Mouse (Mus musculus): ENCODE measurements around the gene Wbp1l. TPM values are rescaled to one million over a fixed set of nuclear protein-coding genes. Genes with fewer than 3 reads are reported as not detected.

Wbp1l gene
- total and polyA plus RNA-seq, 2 experiments from 2014 or later = 27.1 to 44.8 TPM

DNA sequence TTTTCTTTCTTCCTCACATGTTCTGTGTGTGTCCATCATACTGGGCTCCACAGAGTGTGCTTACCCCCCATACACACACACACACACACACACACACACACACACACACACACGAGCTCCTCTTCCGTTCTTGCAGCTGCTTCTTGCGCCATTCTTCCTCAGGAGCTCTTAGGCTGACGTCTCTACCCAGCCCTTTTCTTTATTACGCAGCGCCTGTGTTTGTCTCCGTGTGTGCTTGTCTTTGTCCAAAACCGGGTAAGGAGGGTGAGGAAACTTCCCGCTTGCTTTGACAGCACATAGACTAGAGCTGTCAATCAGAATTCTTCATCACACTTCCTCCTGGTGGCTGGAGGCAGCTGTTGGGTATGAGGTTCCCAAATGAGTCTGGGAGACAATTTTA lies 19.4 kb downstream of the Wbp1l start:
- ATAC-seq (ENCODE audit: low FRiP score) (no peak), DNase-seq (ENCODE audit: low spot score) (no peak)
- Histone ChIP-seq H3K9ac (replicated peaks; ENCODE audit: low read length, poor library complexity, severe bottlenecking) (no peak overlapping the region), H3K27ac (ENCODE audit: low read depth, low read length) (0 out of 2 replicates have a peak overlapping the region, but pooled peaks have one; percentile 2), H3K9me3 (ENCODE audit: low read length) (no peaks in the 10 kb centered on the region), H3K4me3 (ENCODE audit: low read depth, low read length) (no peak overlapping the region), H3K27me3 (ENCODE audit: insufficient read depth, low read length) (no peaks in the 10 kb centered on the region), H3K4me2 (ENCODE audit: low read depth, low read length, poor library complexity, severe bottlenecking) (no peak overlapping the region), H3K36me3 (ENCODE audit: insufficient read depth, low read length) (no peaks in the 10 kb centered on the region; the same call in 1 of the 2 replicates), H3K4me1 (ENCODE audit: insufficient read depth, low read length) (peaks cover 14% of the 10 kb centered on the region; the same call in 1 of the 2 replicates)
- 42% methylated on average over 9 of the region's 9 CpGs for WGBS
- no peak for TF ChIP-seq CTCF (IDR thresholded peaks at IDR 0.05)

DNA sequence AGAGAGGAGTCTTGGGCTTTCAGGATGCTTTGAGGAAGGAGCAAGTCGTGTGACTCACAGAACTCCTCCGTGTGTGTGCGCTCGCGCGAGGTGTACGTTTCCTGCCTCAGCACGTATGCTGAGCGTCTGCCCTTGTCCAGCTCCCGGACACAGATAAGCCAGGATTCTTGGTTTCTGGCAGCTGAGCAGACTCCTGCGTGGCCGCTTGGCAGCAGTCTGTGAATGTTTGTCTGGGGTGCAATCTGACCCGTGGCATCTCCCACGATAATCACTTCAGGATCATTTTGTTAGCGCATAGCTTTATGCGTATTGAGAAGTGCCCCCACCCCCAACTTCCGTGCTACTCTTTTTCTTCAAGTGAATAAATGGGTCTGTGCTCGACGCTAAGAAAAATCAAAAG lies 20.1 kb downstream of the Wbp1l start:
- DNase-seq (ENCODE audit: low spot score) (peak; percentile 25), ATAC-seq (ENCODE audit: low FRiP score) (no peak)
- no peak for TF ChIP-seq CTCF (IDR thresholded peaks at IDR 0.05)
- Histone ChIP-seq H3K27ac (ENCODE audit: low read depth, low read length) (0 out of 2 replicates have a peak overlapping the region, but pooled peaks have one; percentile 2), H3K4me3 (ENCODE audit: low read depth, low read length) (no peak overlapping the region), H3K27me3 (ENCODE audit: insufficient read depth, low read length) (no peaks in the 10 kb centered on the region), H3K36me3 (ENCODE audit: insufficient read depth, low read length) (no peaks in the 10 kb centered on the region; the same call in 1 of the 2 replicates), H3K9ac (replicated peaks; ENCODE audit: low read length, poor library complexity, severe bottlenecking) (no peak overlapping the region), H3K4me2 (ENCODE audit: low read depth, low read length, poor library complexity, severe bottlenecking) (no peak overlapping the region), H3K4me1 (ENCODE audit: insufficient read depth, low read length) (peaks cover 20% of the 10 kb centered on the region; the same call in 1 of the 2 replicates), H3K9me3 (ENCODE audit: low read length) (no peaks in the 10 kb centered on the region)
- 68% methylated on average over 19 of the region's 19 CpGs for WGBS

DNA sequence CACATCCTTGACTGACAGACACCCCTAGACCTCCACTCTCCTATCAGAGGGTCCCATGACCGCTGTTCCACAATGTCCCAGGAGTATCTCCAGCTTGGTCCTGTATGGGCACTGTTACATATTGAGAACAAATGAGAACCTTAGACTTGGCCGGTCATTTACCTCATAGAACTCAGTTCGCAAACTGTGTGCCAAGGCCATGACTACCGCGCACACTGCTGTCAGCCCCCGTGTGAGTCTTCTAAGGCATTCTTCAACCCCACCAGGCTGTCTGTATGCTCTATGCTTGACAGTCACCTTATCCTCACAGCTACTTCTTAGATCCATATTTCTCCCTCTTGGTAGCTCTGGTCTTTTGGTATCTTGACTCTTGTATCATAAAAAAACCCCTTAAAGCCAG lies 20.6 kb downstream of the Wbp1l start:
- DNase-seq (ENCODE audit: low spot score) = no peak
- Histone ChIP-seq H3K9ac (replicated peaks; ENCODE audit: low read length, poor library complexity, severe bottlenecking) (no peak overlapping the region), H3K4me2 (ENCODE audit: low read depth, low read length, poor library complexity, severe bottlenecking) (no peak overlapping the region), H3K4me3 (ENCODE audit: low read depth, low read length) (no peak overlapping the region), H3K4me1 (ENCODE audit: insufficient read depth, low read length) (peaks cover 20% of the 10 kb centered on the region; the same call in 1 of the 2 replicates), H3K27me3 (ENCODE audit: insufficient read depth, low read length) (no peaks in the 10 kb centered on the region), H3K9me3 (ENCODE audit: low read length) (no peaks in the 10 kb centered on the region), H3K36me3 (ENCODE audit: insufficient read depth, low read length) (no peaks in the 10 kb centered on the region), H3K27ac (ENCODE audit: low read depth, low read length) (no peak overlapping the region)
- no peak for ATAC-seq (ENCODE audit: low FRiP score)
- TF ChIP-seq CTCF (IDR thresholded peaks at IDR 0.05) = no peak
- WGBS = 90% methylated on average over 6 of the region's 6 CpGs

GRCm38 (mm10) chr19:46620016-46620808 lies 21.3 kb downstream of the Wbp1l start:
- no peaks in the 10 kb centered on the region for H3K9me3 ChIP-seq (ENCODE audit: low read length)
- H3K27me3 ChIP-seq (ENCODE audit: insufficient read depth, low read length) = no peaks in the 10 kb centered on the region
- DNase-seq (ENCODE audit: low spot score) (no peak), ATAC-seq (ENCODE audit: low FRiP score) (no peak)
- H3K27ac ChIP-seq (ENCODE audit: low read depth, low read length) = 0 out of 2 replicates have a peak overlapping the region, but pooled peaks have one; percentile 6
- TF ChIP-seq CTCF (IDR thresholded peaks at IDR 0.05) = no peak
- no peaks in the 10 kb centered on the region for H3K36me3 ChIP-seq (ENCODE audit: insufficient read depth, low read length)
- peaks cover 20% of the 10 kb centered on the region; the same call in 1 of the 2 replicates for H3K4me1 ChIP-seq (ENCODE audit: insufficient read depth, low read length)
- H3K4me3 ChIP-seq (ENCODE audit: low read depth, low read length) = no peak overlapping the region
- no peak overlapping the region for H3K9ac ChIP-seq (replicated peaks; ENCODE audit: low read length, poor library complexity, severe bottlenecking)
- WGBS = 63% methylated on average over 14 of the region's 14 CpGs
- no peak overlapping the region for H3K4me2 ChIP-seq (ENCODE audit: low read depth, low read length, poor library complexity, severe bottlenecking)

- Histone ChIP-seq H3K27ac (ENCODE audit: low read depth, low read length) (no peak overlapping the region), H3K9me3 (ENCODE audit: low read length) (no peaks in the 10 kb centered on the region), H3K4me2 (ENCODE audit: low read depth, low read length, poor library complexity, severe bottlenecking) (no peak overlapping the region), H3K36me3 (ENCODE audit: insufficient read depth, low read length) (no peaks in the 10 kb centered on the region), H3K4me1 (ENCODE audit: insufficient read depth, low read length) (peaks cover 20% of the 10 kb centered on the region; the same call in 1 of the 2 replicates), H3K27me3 (ENCODE audit: insufficient read depth, low read length) (no peaks in the 10 kb centered on the region), H3K4me3 (ENCODE audit: low read depth, low read length) (no peak overlapping the region), H3K9ac (replicated peaks; ENCODE audit: low read length, poor library complexity, severe bottlenecking) (no peak overlapping the region)
- ATAC-seq (ENCODE audit: low FRiP score) (0 out of 2 replicates have a peak, but pooled peaks have one; percentile 18), DNase-seq (ENCODE audit: low spot score) (peak; percentile 63)
- WGBS = 49% methylated on average over 19 of the region's 19 CpGs
- no peak for TF ChIP-seq CTCF (IDR thresholded peaks at IDR 0.05)
Observed at GRCm38 (mm10) chr19:46621236-46622183, 22.6 kb downstream of the Wbp1l start.
